Mouse (Mus musculus) T-helper 17 cell (primary cell): ENCODE data around the gene Tnfrsf19.

ENCODE experiments used
- in situ Hi-C, 2 experiments: fragments of 300-600 bp; cut with MboI, MseI; formaldehyde crosslinking; loops; 1 replicate in 1 of 2; 2 replicates in 1 of 2; pipeline ENCODE4 v1.15.1; 2025; ENCODE audit warnings: high pct_unique_total_duplicates in 2 of 2

Tnfrsf19 gene

GRCm38 (mm10) chr14:61022383-61022782 is 23.9 kb downstream of the Tnfrsf19 start:
- in situ Hi-C loops: no loop called here

DNA sequence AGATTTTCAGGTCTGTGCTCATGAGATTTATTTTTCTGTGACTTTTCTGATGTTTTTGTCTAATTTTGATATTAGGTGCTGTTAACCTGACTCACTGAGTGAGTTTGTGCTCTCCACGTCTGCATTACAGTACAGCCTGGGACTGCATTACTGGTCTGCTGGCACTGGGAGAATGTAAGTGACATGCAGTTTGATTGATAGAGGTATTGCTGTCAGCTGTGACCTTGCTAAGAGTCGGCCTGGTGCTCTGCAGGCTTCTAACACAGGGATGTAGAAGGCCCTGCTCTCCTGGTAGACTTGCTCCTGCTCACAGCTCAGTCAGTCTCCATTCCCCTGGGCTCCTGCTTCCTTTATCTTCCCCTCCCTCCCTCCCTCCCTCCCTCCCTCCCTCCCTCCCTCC is 25.3 kb downstream of the Tnfrsf19 start:
- in situ Hi-C loops: no loop called here

DNA sequence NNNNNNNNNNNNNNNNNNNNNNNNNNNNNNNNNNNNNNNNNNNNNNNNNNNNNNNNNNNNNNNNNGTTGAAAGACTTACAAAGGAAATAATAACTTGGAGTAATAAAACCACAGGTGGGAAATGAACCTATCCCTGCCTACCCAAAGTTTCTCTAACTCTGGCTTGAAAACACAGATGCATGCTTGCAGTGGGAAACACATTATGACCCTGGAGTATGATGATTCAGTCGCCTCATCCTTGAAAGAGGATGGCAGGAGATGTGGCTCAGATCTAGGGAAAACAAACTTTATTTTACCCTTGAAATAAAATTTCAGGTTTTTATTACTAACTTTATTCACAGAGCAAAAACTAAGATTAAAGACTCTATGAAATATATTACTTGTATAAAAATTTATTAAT is 26.4 kb downstream of the Tnfrsf19 start:
- in situ Hi-C loops: no loop called here

GRCm38 (mm10) chr14:61014544-61014943 is 31.7 kb downstream of the Tnfrsf19 start:
- in situ Hi-C loops: no loop called here

GRCm38 (mm10) chr14:61012397-61012931 is 33.8 kb downstream of the Tnfrsf19 start:
- in situ Hi-C loops: no loop called here

GRCm38 (mm10) chr14:61011621-61012174 is 34.6 kb downstream of the Tnfrsf19 start:
- in situ Hi-C loops: no loop called here

- in situ Hi-C loops: no loop called here
These were observed 41.0 kb downstream of the Tnfrsf19 start for GRCm38 (mm10) chr14:61005127-61005837.

DNA sequence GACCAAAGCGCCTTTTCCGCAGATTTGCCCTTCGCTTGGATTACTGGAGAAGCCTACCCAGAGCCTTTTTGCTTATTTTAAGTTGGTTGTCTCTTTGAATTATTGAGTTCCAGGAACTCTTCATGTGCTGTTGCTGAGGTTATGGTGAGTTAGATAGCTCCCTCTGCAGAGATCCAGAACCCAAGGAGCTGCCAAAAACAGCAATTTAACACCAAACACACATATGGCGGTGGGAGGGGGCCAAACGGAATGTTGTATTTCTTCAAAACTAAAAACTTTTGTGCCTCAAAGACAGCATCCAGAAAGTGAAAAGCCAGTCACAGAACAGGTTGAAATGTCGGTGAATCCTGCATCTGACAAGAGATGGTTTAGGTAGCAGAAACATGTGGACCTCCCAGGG is 42.6 kb downstream of the Tnfrsf19 start:
- in situ Hi-C loops: no loop called here

DNA sequence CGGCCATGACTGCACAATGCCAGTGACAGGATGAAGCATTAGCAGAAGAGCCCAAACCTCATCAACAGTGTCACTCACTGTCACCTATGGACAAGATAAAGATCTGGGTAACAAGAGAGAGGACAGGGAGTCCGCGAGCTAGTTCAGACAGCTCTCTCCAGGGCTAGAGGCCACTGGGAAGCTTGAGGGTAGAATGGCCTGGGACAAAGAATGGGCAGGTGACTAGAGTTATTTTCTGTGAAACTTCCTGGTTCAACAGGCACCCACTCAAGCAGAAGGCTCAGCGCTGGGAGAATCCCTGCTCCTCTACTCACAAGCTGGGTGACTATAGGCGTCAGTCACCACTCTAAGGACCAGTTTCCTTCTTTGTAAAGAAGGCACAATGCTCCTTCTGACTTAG is 46.2 kb downstream of the Tnfrsf19 start:
- in situ Hi-C loops: no loop called here

GRCm38 (mm10) chr14:60996556-60996955 is 49.7 kb downstream of the Tnfrsf19 start:
- in situ Hi-C loops: no loop called here

DNA sequence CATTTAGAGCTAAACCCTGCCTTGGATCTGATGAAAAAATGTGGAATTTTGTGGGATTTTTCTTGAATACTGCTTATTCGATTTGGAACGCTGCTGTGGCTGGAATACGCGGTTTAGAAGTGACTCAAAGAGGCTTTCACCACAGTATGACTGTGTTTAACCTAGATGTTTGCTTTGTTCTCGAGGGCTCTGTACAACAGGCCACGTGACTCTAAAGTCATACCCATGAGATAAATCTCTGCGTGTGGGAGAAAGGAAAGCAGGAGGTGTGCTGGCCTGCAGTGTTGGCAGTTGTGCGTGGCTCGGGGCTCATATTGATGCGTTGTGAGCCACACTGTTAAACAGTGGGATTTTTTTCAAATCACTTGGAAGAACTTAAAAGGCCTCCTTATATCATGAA is 52.8 kb downstream of the Tnfrsf19 start:
- in situ Hi-C loops: loop anchor here in 1 of 2 experiments (5.0 kb wide), 1 partner anchor 99 kb away; no protein-coding TSS in a partner anchor

DNA sequence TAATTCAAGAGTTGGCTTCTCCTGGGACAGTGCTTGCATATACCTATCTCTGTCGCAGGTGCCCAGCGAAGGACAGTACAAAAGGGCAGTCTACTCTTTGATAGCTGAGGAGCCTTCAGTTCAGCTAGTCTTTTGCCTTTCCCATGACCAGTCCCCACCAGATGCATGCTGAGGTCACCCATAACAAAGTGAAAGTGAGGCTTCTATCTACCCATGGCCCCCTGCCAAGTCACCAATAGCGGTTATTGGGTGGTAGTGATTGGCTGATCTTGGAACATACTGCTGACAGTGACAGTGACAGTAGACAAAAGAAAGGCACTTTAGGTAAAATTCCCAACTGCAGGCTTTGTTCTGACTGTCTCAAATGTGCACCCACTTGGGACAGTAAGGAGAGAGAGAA is 53.2 kb downstream of the Tnfrsf19 start:
- in situ Hi-C loops: loop anchor here in 1 of 2 experiments (5.0 kb wide), 1 partner anchor 99 kb away; no protein-coding TSS in a partner anchor

DNA sequence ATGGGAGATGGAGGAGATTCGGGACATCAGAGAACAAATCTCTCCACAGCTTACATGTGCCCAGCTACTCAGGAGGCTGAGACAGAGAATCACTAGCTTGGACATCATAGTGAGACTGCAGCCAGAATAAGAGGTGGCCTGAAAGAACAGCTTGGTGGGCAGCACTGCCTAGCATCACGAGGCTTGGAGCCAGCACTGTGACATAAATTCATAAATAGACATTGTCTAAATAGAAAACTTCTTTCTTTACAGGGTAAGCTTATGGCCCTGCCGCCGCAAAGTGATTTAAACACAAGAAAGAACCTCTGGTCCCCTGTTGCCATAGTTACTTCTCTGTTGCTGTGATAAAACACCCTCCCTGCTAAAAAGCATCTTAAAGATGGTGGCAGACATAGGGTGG is 54.1 kb downstream of the Tnfrsf19 start:
- in situ Hi-C loops: loop anchor here in 1 of 2 experiments (5.0 kb wide), 1 partner anchor 100 kb away; no protein-coding TSS in a partner anchor

GRCm38 (mm10) chr14:60988228-60988627 is 58.1 kb downstream of the Tnfrsf19 start:
- in situ Hi-C loops: no loop called here

GRCm38 (mm10) chr14:60986926-60987325 is 59.4 kb downstream of the Tnfrsf19 start:
- in situ Hi-C loops: no loop called here

- in situ Hi-C loops: no loop called here
These were observed 61.2 kb downstream of the Tnfrsf19 start for GRCm38 (mm10) chr14:60985077-60985476.

GRCm38 (mm10) chr14:60984266-60984665 is 62.0 kb downstream of the Tnfrsf19 start:
- in situ Hi-C loops: no loop called here

DNA sequence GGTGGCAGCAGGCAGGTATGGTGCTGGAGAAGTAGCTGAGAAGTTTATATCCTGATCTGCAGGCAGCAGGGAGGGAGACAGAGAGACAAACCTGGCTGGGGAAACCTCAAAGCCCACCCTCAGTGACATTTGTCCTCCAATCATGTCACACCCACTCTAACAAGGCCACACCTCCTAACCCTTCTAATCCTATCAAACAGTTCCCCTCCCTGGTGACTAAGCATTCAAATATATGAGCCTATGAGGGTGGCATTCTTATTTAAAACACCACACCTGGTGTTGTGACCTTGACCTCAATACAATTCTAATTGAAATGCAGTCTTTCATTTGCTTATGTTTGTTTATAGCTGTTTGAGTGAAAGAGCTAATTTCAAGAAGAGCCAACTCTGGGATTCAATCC is 64.2 kb downstream of the Tnfrsf19 start:
- in situ Hi-C loops: no loop called here

GRCm38 (mm10) chr14:60980244-60980887 is 65.9 kb downstream of the Tnfrsf19 start:
- in situ Hi-C loops: no loop called here

DNA sequence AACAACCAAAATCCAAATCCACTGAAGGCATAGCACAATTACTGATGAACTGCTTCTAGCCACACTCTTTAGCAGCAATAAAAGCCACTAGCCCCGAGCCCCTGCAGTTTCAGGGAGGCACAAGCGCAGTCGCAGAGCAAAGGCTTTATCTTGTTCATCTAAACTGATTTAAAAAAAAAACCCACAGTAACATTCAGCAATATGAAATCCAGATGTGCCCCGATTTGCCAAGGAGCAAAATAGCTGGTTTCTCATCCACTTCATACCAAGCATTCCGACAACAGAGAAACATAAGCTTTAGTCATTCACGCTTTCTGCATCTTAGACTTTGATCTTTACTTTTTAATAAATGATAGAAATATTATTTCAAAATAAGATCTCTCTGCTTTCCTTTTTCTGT is 68.2 kb downstream of the Tnfrsf19 start:
- in situ Hi-C loops: no loop called here

GRCm38 (mm10) chr14:60976231-60976630 is 70.1 kb downstream of the Tnfrsf19 start:
- in situ Hi-C loops: no loop called here

DNA sequence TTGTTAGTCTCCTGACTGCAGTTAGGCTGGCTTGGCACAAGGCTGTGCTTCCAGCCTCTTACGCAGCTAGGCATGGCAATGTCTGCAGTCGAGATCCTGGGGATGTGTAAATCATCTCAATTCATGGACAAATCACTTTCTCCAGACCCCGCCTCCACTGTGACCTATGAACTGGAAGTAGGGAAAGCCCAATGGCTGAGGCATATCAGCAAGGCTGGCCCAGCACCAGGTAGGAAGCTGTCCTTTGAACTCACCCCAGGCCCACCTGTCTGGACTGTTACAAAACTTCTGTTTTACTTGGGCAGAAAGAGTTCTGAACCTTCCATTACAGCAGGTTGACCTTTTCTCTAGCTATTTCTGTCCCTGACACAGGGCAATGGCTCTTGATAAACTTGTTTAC is 70.6 kb downstream of the Tnfrsf19 start:
- in situ Hi-C loops: no loop called here

DNA sequence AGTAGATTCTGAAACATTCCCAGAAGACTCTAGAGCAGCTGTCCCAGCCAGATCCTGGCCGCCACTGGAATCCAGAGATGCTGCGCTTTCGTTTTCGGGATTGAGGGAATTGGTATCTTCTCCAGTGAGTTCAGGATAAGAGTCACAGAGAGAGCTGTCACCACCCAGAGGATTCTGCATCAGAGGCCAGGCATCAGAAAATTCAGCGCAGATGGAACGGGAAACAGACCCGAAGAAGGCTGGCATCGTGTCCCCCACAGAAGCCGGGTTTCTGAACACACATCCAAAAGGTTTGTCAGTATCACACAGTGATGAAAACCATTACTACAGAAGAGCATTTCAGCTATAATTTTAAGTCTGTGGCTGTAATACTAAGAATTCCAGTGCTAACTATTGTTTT is 75.3 kb downstream of the Tnfrsf19 start:
- in situ Hi-C loops: no loop called here
